Mouse (Mus musculus) cortical plate, adult 2 months (tissue): ENCODE results near the gene Peli1.

Source experiments
- CTCF ChIP-seq: fragments of 200-500 bp; IDR thresholded peaks from 2 replicates; pipeline ENCODE4 v1.5.1; 2011; ENCODE audit warnings: mild to moderate bottlenecking, control low read depth, low read length; ENCODE audit not compliant: insufficient read depth; ENCODE audit errors: extremely low read depth
- POLR2A ChIP-seq: fragments of 200-500 bp; IDR thresholded peaks from 2 replicates; pipeline ENCODE4 v1.6.1; 2011; ENCODE audit warnings: mild to moderate bottlenecking, low read length, control low read depth; ENCODE audit not compliant: insufficient read depth; ENCODE audit errors: extremely low read depth

DNA sequence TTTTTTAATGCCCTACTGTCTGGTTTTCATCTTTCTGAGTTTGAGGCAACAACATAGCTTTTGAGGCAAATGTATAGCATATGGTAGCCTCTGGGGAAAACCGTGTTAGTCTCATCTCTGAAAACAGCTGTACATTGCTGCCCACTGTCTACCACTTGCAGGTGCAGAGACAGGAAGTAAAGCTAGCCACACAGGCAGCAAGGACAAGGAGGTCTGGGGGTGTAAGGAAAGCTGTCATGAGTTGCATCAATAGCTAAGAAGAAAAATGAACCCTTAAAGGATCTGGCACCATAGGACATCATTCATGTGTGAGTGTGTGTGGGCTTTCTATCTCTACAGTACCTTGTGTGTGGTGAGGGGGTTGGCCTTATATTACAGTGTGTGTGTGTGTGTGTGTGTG is 89.6 kb downstream of the Peli1 start:
- TF ChIP-seq CTCF (no peak), POLR2A (no peak)
